Mouse (Mus musculus): Measurements from ENCODE around the gene Etv6.

- TF ChIP-seq POLR2A (IDR thresholded peaks at IDR 0.05; ENCODE audit: extremely low read depth, insufficient read depth, low read length) (no peak), CTCF (IDR thresholded peaks at IDR 0.05; ENCODE audit: low read depth, low read length) (no peak)
These were observed 2.5 kb downstream of the Etv6 start for GRCm38 (mm10) chr6:134037960-134038359.
